ENCODE assay signal across 26 mouse cellular contexts in genomic region chrX:18177803-18178202, GRCm38 (mm10). TPM values are rescaled to one million over a fixed set of nuclear protein-coding genes. Genes with fewer than 3 reads are reported as not detected.
"Had no signal": no experiment of that assay in that cellular context is flagged by ENCODE, and none has a peak within 500 bp of the region (broad histone marks: within the 10 kb centered on the region; RNA-seq: fewer than 3 reads in every experiment).

No protein-coding gene starts in this region.

- H3K27me3 ChIP-seq: intestine, embryonic 15.5 days; kidney, embryonic 15.5 days; liver, embryonic 13.5 days; lung, embryonic 15.5 days; neural tube, embryonic 12.5 days had no signal

- H3K4me3 ChIP-seq: intestine, embryonic 15.5 days; kidney, embryonic 15.5 days; left cerebral cortex, adult 2 months; limb, embryonic 10.5 days; liver, embryonic 13.5 days; lung, embryonic 15.5 days; midbrain, embryonic 10.5 days; myocyte; neural tube, embryonic 12.5 days had no signal

- H3K36me3 ChIP-seq: intestine, embryonic 15.5 days; kidney, embryonic 15.5 days; limb, embryonic 10.5 days; liver, embryonic 13.5 days; lung, embryonic 15.5 days; midbrain, embryonic 10.5 days; neural tube, embryonic 12.5 days had no signal

- H3K9me3 ChIP-seq: intestine, embryonic 15.5 days; kidney, embryonic 15.5 days; limb, embryonic 10.5 days; liver, embryonic 13.5 days; lung, embryonic 15.5 days; midbrain, embryonic 10.5 days; neural tube, embryonic 12.5 days had no signal

- DNase-seq: kidney, adult 18-20 months; kidney, postnatal 14 days; liver, embryonic 13.5 days; liver, postnatal 0 days; lung, postnatal 14 days; midbrain, embryonic 14.5 days; retina, postnatal 1 day; right cerebral cortex, postnatal 14 days; thymus, adult 18-20 months; thymus, postnatal 25 days had no signal

- ATAC-seq: intestine, embryonic 15.5 days; liver, postnatal 0 days had no signal

- H3K4me1 ChIP-seq: intestine, embryonic 15.5 days; kidney, embryonic 15.5 days; limb, embryonic 10.5 days; midbrain, embryonic 10.5 days; neural tube, embryonic 12.5 days had no signal

RNA-seq across cellular contexts. Expression of gene Dusp21, which starts 32.1 kb away (rescaled TPM):
- total RNA-seq: layer of hippocampus, postnatal 25 days; left cerebral cortex, adult 2 months; left cerebral cortex, postnatal 14 days had no signal
- polyA plus RNA-seq: intestine, embryonic 15.5 days; kidney, embryonic 15.5 days; large intestine, adult 2 months; limb, embryonic 10.5 days; limb, embryonic 14.5 days; liver, embryonic 13.5 days; liver, postnatal 0 days; lung, embryonic 15.5 days; macrophage; midbrain, embryonic 10.5 days; midbrain, embryonic 14.5 days; myocyte; neural tube, embryonic 12.5 days; small intestine, adult 2 months; stomach, postnatal 0 days; urinary bladder, adult 2 months had no signal
